Mouse (Mus musculus) MEL (cell line): ENCODE measurements around the gene Dusp12. TPM values are rescaled to one million over a fixed set of nuclear protein-coding genes. Genes with fewer than 3 reads are reported as not detected.

Experiments
- DNase-seq: peaks from one replicate; pipeline ENCODE4 v3.0.0; 2011; ENCODE audit warnings: low read depth, low spot score
- H3K27ac ChIP-seq: 2 replicates; pipeline ENCODE4 v1.5.1; 2012; ENCODE audit warnings: low read depth, mild to moderate bottlenecking, control low read depth, low read length, moderate library complexity; ENCODE audit not compliant: control insufficient read depth
- H3K27me3 ChIP-seq, 2 experiments: fragments of 150-350 bp in 1 of 2; sonication (generic) in 1 of 2; 2 replicates each; pipeline ENCODE4 v1.6.1; 2012; ENCODE audit warnings: low read length in 2 of 2, mild to moderate bottlenecking in 2 of 2, improper control_type of control experiment in 1 of 2, moderate library complexity in 1 of 2; ENCODE audit not compliant: insufficient read depth in 2 of 2, control insufficient read depth in 1 of 2
- H3K36me3 ChIP-seq, 2 experiments: 2 replicates each; pipeline ENCODE4 v1.6.1; 2012 to 2014; ENCODE audit warnings: low read length in 2 of 2, improper control_type of control experiment in 1 of 2, inconsistent platforms in 1 of 2, mild to moderate bottlenecking in 1 of 2; ENCODE audit not compliant: insufficient read depth in 2 of 2, control insufficient read depth in 1 of 2
- H3K4me1 ChIP-seq, 2 experiments: fragments of 150-350 bp in 1 of 2; sonication (generic) in 1 of 2; 2 replicates each; pipeline ENCODE4 v1.6.1; 2012; ENCODE audit warnings: low read length in 2 of 2, improper control_type of control experiment in 1 of 2, mild to moderate bottlenecking in 1 of 2; ENCODE audit not compliant: insufficient read depth in 2 of 2, control insufficient read depth in 1 of 2
- H3K4me3 ChIP-seq, 2 experiments: fragments of 150-350 bp in 1 of 2; sonication (generic) in 1 of 2; 2 replicates each; pipeline ENCODE4 v1.5.1; 2012; ENCODE audit warnings: low read depth in 2 of 2, low read length in 2 of 2, mild to moderate bottlenecking in 2 of 2, moderate library complexity in 2 of 2, control low read depth in 1 of 2, improper control_type of control experiment in 1 of 2; ENCODE audit not compliant: control insufficient read depth in 1 of 2, insufficient read depth in 1 of 2
- H3K79me2 ChIP-seq: 2 replicates; pipeline ENCODE4 v1.6.1; 2012; ENCODE audit warnings: mild to moderate bottlenecking, low read length, moderate library complexity; ENCODE audit not compliant: control insufficient read depth, poor library complexity, insufficient read depth
- H3K9ac ChIP-seq: 2 replicates; pipeline ENCODE4 v1.6.1; 2012; ENCODE audit warnings: low read depth, mild to moderate bottlenecking, control low read depth, low read length, moderate library complexity; ENCODE audit not compliant: control insufficient read depth, poor library complexity, severe bottlenecking
- H3K9me3 ChIP-seq: fragments of 150-350 bp; sonication (generic); replicated peaks from 2 replicates; pipeline ENCODE4 v1.6.1; 2012; ENCODE audit warnings: mild to moderate bottlenecking, low read length, improper control_type of control experiment, moderate library complexity; ENCODE audit not compliant: insufficient read depth
- BHLHE40 ChIP-seq: IDR thresholded peaks from 2 replicates; pipeline ENCODE4 v1.6.1; 2012; ENCODE audit warnings: low read depth, mild to moderate bottlenecking, inconsistent platforms, low read length, improper control_type of control experiment, borderline replicate concordance
- CHD1 ChIP-seq: IDR thresholded peaks from 2 replicates; pipeline ENCODE4 v1.6.1; 2012; ENCODE audit warnings: low read depth, mild to moderate bottlenecking, inconsistent platforms, low read length, improper control_type of control experiment
- CHD2 ChIP-seq: IDR thresholded peaks from 2 replicates; pipeline ENCODE4 v1.6.1; 2011; ENCODE audit warnings: low read length, improper control_type of control experiment
- E2F4 ChIP-seq: IDR thresholded peaks from 2 replicates; pipeline ENCODE4 v1.6.1; 2011; ENCODE audit warnings: low read depth, low read length, improper control_type of control experiment, borderline replicate concordance
- ELF1 ChIP-seq: IDR thresholded peaks from 2 replicates; pipeline ENCODE4 v1.6.1; 2014; ENCODE audit warnings: low read depth, mild to moderate bottlenecking, inconsistent platforms, low read length, improper control_type of control experiment, moderate library complexity
- EP300 ChIP-seq, 2 experiments: IDR thresholded peaks; 2 replicates each; pipeline ENCODE4 v1.6.1; 2011; ENCODE audit warnings: improper control_type of control experiment in 2 of 2, low read length in 2 of 2, low read depth in 1 of 2, mild to moderate bottlenecking in 1 of 2
- ETS1 ChIP-seq: IDR thresholded peaks from 2 replicates; pipeline ENCODE4 v1.6.1; 2012; ENCODE audit warnings: low read depth, mild to moderate bottlenecking, inconsistent platforms, low read length, improper control_type of control experiment, moderate library complexity
- GABPA ChIP-seq: IDR thresholded peaks from 2 replicates; pipeline ENCODE4 v1.6.1; 2012; ENCODE audit warnings: low read depth, mild to moderate bottlenecking, inconsistent platforms, low read length, improper control_type of control experiment, moderate library complexity
- GATA1 ChIP-seq: IDR thresholded peaks from 2 replicates; pipeline ENCODE4 v1.6.1; 2011; ENCODE audit warnings: low read depth, low read length, improper control_type of control experiment
- HCFC1 ChIP-seq: IDR thresholded peaks from 2 replicates; pipeline ENCODE4 v1.6.1; 2012; ENCODE audit warnings: low read depth, mild to moderate bottlenecking, inconsistent platforms, low read length, improper control_type of control experiment, moderate library complexity
- KAT2A ChIP-seq: conservative IDR thresholded peaks from 2 replicates; pipeline ENCODE4 v1.6.1; 2012; ENCODE audit warnings: low read depth, low read length, improper control_type of control experiment, inconsistent platforms
- MAFK ChIP-seq: IDR thresholded peaks from 2 replicates; pipeline ENCODE4 v1.6.1; 2011; ENCODE audit warnings: low read depth, mild to moderate bottlenecking, low read length, improper control_type of control experiment, borderline replicate concordance
- MAX ChIP-seq: IDR thresholded peaks from 2 replicates; pipeline ENCODE4 v1.6.1; 2011; ENCODE audit warnings: low read length, improper control_type of control experiment
- MAZ ChIP-seq: IDR thresholded peaks from 2 replicates; pipeline ENCODE4 v1.6.1; 2012; ENCODE audit warnings: low read depth, mild to moderate bottlenecking, inconsistent platforms, low read length, improper control_type of control experiment
- MXI1 ChIP-seq: IDR thresholded peaks from 2 replicates; pipeline ENCODE4 v1.6.1; 2011; ENCODE audit warnings: mild to moderate bottlenecking, low read depth, low read length, improper control_type of control experiment
- MYB ChIP-seq: IDR thresholded peaks from 2 replicates; pipeline ENCODE4 v1.6.1; 2011; ENCODE audit warnings: mild to moderate bottlenecking, low read depth, low read length, improper control_type of control experiment
- MYC ChIP-seq: IDR thresholded peaks from 2 replicates; pipeline ENCODE4 v1.6.1; 2011; ENCODE audit warnings: low read depth, mild to moderate bottlenecking, low read length, improper control_type of control experiment, moderate library complexity
- POLR2A ChIP-seq, 2 experiments: IDR thresholded peaks; 2 replicates each; pipeline ENCODE4 v1.6.1; 2011 to 2012; ENCODE audit warnings: low read length in 2 of 2, mild to moderate bottlenecking in 2 of 2, control low read depth in 1 of 2, improper control_type of control experiment in 1 of 2, low read depth in 1 of 2, moderate library complexity in 1 of 2; ENCODE audit not compliant: control insufficient read depth in 1 of 2, insufficient read depth in 1 of 2, poor library complexity in 1 of 2
- POLR2AphosphoS2 ChIP-seq: IDR thresholded peaks from 2 replicates; pipeline ENCODE4 v1.6.1; 2011; ENCODE audit warnings: low read length, improper control_type of control experiment
- RAD21 ChIP-seq: IDR thresholded peaks from 2 replicates; pipeline ENCODE4 v1.6.1; 2011; ENCODE audit warnings: mild to moderate bottlenecking, low read depth, low read length, improper control_type of control experiment
- RCOR1 ChIP-seq: IDR thresholded peaks from 2 replicates; pipeline ENCODE4 v1.6.1; 2012; ENCODE audit warnings: low read depth, mild to moderate bottlenecking, inconsistent platforms, low read length, improper control_type of control experiment
- SIN3A ChIP-seq: IDR thresholded peaks from 2 replicates; pipeline ENCODE4 v1.6.1; 2012; ENCODE audit warnings: low read length, improper control_type of control experiment, inconsistent platforms
- TBP ChIP-seq: IDR thresholded peaks from 2 replicates; pipeline ENCODE4 v1.8.0; 2011; ENCODE audit warnings: low read depth, low read length, improper control_type of control experiment
- TCF12 ChIP-seq: IDR thresholded peaks from 2 replicates; pipeline ENCODE4 v1.6.1; 2014; ENCODE audit warnings: low read depth, mild to moderate bottlenecking, inconsistent platforms, low read length, improper control_type of control experiment, moderate library complexity
- USF1 ChIP-seq: IDR thresholded peaks from 2 replicates; pipeline ENCODE4 v1.6.1; 2014; ENCODE audit warnings: low read depth, mild to moderate bottlenecking, inconsistent platforms, low read length, improper control_type of control experiment, moderate library complexity
- USF2 ChIP-seq, 2 experiments: IDR thresholded peaks; 2 replicates each; pipeline ENCODE4 v1.6.1; 2011 to 2012; ENCODE audit warnings: improper control_type of control experiment in 2 of 2, low read length in 2 of 2, borderline replicate concordance in 1 of 2, inconsistent platforms in 1 of 2, low read depth in 1 of 2, mild to moderate bottlenecking in 1 of 2; ENCODE audit not compliant: insufficient read depth in 1 of 2
- ZC3H11A ChIP-seq: IDR thresholded peaks from 2 replicates; pipeline ENCODE4 v1.6.1; 2012; ENCODE audit warnings: low read depth, mild to moderate bottlenecking, inconsistent platforms, low read length, improper control_type of control experiment
- ZKSCAN1 ChIP-seq: IDR thresholded peaks from 2 replicates; pipeline ENCODE4 v1.6.1; 2012; ENCODE audit warnings: low read depth, mild to moderate bottlenecking, inconsistent platforms, low read length, improper control_type of control experiment, moderate library complexity
- ZNF384 ChIP-seq: IDR thresholded peaks from 2 replicates; pipeline ENCODE4 v1.6.1; 2012; ENCODE audit warnings: low read depth, mild to moderate bottlenecking, inconsistent platforms, low read length, improper control_type of control experiment
- polyA plus RNA-seq, 2 experiments: library from polyadenylated mRNA; stranded (reverse) in 1 of 2; unstranded in 1 of 2; fragments of >175 nt in 1 of 2; fragments of >200 nt in 1 of 2; gene quantifications; 2 replicates each; pipeline versions ENCODE4 v1.2.1 to v1.2.4; 2012; ENCODE audit warnings: low replicate concordance in 2 of 2, low read depth in 1 of 2; ENCODE audit not compliant: insufficient read length in 2 of 2, insufficient read depth in 1 of 2, missing spikeins in 1 of 2
- total RNA-seq: library from RNA; depleted of rRNA; stranded (reverse); fragments of 300-350 nt; gene quantifications from 2 replicates; pipeline ENCODE4 v1.2.3, GENCODE M21; 2012

Gene Dusp12
- total and polyA plus RNA-seq, 3 experiments: 33.8 to 50.0 TPM; not detected in 1

DNA sequence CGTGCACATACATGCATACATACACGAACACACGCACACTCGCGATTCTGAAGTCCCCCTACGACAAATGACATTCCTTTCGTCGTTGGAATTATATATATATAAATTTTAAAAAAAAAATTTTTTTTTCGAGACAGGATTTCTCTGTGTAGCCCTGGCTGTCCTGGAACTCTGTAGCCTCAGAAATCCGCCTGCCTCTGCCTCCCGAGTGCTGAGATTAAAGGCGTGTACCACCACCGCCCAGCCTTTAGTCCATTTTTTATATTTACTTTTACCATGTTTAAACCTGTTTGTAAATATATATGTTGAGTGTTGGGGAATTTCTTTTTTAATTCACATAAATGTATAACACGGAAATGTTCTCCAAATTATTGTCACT is 16.4 kb downstream of the Dusp12 start:
- H3K4me1 ChIP-seq: peaks cover 0 to 9% of the 10 kb centered on the region in 2 experiments; a peak in 1 of 4 replicates
- no peak for DNase-seq
- peaks cover 0 to 23% of the 10 kb centered on the region in 2 experiments; a peak in 2 of 4 replicates for H3K36me3 ChIP-seq
- H3K27ac ChIP-seq: peak overlapping the region; percentile 58
- no peaks in the 10 kb centered on the region for H3K27me3 ChIP-seq
- H3K9ac ChIP-seq: peak overlapping the region; percentile 94
- no peaks in the 10 kb centered on the region for H3K9me3 ChIP-seq
- H3K4me3 ChIP-seq: peak overlapping the region; percentile 63 to 87
- H3K79me2 ChIP-seq: peaks cover 25% of the 10 kb centered on the region
- TF ChIP-seq ZNF384: no peak
- no peak for TF ChIP-seq MAFK
- no peak for TF ChIP-seq TBP
- TF ChIP-seq MXI1: no peak

DNA sequence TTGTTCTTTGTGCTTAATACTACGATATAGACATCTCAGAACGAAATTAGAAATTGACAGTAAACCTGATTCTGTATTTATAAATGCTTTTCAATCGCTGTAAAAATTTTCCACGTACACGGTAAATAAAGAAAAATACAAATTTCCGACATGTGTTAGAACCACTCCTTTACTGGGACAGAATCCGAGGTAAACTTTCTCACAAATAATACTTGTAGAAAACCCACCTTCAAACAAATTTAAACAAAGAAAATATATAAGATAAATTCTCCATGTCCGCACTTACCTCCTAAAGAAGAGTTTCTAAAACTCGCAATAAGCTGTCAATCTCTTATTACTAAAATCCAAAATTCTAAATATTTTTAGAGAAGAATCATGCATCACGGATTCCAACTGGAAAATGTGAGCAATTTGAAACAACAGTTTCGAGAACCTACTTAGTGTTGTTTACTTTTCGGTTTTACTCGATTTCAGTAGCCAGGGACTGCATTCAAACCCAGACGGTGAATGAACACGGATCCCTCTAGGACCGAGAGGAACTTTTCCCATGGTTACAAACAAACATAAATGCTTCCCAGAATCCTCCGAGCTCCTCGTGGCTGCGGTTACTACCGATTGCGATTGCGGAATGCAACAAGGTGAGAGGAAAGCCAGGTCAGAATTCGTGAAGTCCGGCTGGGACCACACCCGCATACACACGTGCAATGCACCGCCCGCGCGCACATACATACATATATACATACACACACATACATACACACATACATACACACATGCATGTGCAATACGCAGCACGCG is 17.0 kb downstream of the Dusp12 start:
- peak; percentile 91 for DNase-seq
- peaks cover 28% of the 10 kb centered on the region for H3K79me2 ChIP-seq
- peaks cover 0 to 14% of the 10 kb centered on the region in 2 experiments; a peak in 2 of 4 replicates for H3K4me1 ChIP-seq
- H3K27ac ChIP-seq: peak overlapping the region; percentile 83
- peaks cover 0 to 29% of the 10 kb centered on the region in 2 experiments; a peak in 2 of 4 replicates for H3K36me3 ChIP-seq
- no peaks in the 10 kb centered on the region for H3K9me3 ChIP-seq
- H3K9ac ChIP-seq: peak overlapping the region; percentile 94
- H3K27me3 ChIP-seq: no peaks in the 10 kb centered on the region
- peak overlapping the region; percentile 63 to 87 for H3K4me3 ChIP-seq
- no peak for TF ChIP-seq ZKSCAN1
- TF ChIP-seq CHD2: no peak; the same call in 1 of the 2 replicates
- TF ChIP-seq BHLHE40: peak; percentile 62; the same call in 1 of the 2 replicates
- peak; percentile 81 for TF ChIP-seq ETS1
- TF ChIP-seq RAD21: no peak
- peak; percentile 61; the same call in 1 of the 2 replicates for TF ChIP-seq TCF12
- TF ChIP-seq RCOR1: no peak
- TF ChIP-seq ELF1: peak; percentile 54
- TF ChIP-seq SIN3A: peak; percentile 100
- TF ChIP-seq E2F4: no peak
- TF ChIP-seq GATA1: no peak
- peak; percentile 88 for TF ChIP-seq HCFC1
- TF ChIP-seq ZC3H11A: peak; percentile 38; the same call in 1 of the 2 replicates
- peak in 1 of 2 experiments; percentile 45; a peak in 1 of 4 replicates for TF ChIP-seq POLR2A (IDR thresholded peaks at IDR 0.05; ENCODE audit: control insufficient read depth in 1 of 2, insufficient read depth in 1 of 2, low read depth in 1 of 2, low read length in 2 of 2, poor library complexity in 1 of 2)
- peak; percentile 98 for TF ChIP-seq MXI1
- TF ChIP-seq USF2 (IDR thresholded peaks at IDR 0.05; ENCODE audit: borderline replicate concordance in 1 of 2, insufficient read depth in 1 of 2, low read depth in 1 of 2, low read length in 2 of 2): no peak
- TF ChIP-seq CHD1: peak; percentile 93; the same call in 1 of the 2 replicates
- TF ChIP-seq MAZ: no peak
- peak; percentile 68 for TF ChIP-seq TBP
- TF ChIP-seq MYB: no peak
- no peak; the same call in 1 of the 2 replicates for TF ChIP-seq USF1
- no peak for TF ChIP-seq GABPA
- TF ChIP-seq EP300 (IDR thresholded peaks at IDR 0.05; ENCODE audit: low read depth in 1 of 2, low read length in 2 of 2): peak in 1 of 2 experiments; percentile 48; a peak in 2 of 4 replicates
- TF ChIP-seq MAX: peak; percentile 95
- peak; percentile 97 for TF ChIP-seq MYC
- TF ChIP-seq KAT2A: peak; percentile 58; the same call in 1 of the 2 replicates
- no peak for TF ChIP-seq POLR2AphosphoS2
